Comparison of ENCODE assay signal across 19 mouse cellular contexts in genomic region chr5:122171058-122171457, GRCm38 (mm10). TPM values are rescaled to one million over a fixed set of nuclear protein-coding genes. Genes with fewer than 3 reads are reported as not detected.
"Had no signal": no experiment of that assay in that cellular context is flagged by ENCODE, and none has a peak within 500 bp of the region (broad histone marks: within the 10 kb centered on the region; RNA-seq: fewer than 3 reads in every experiment).

No protein-coding gene starts in this region.

- ATAC-seq: liver, embryonic 12.5 days; lung, postnatal 0 days; midbrain, embryonic 15.5 days had no signal

- DNase-seq: kidney, adult 11 months; layer of hippocampus, postnatal 36 days; liver; lung, embryonic 14.5 days; retina, postnatal 1 day; right cerebral cortex, postnatal 25 days; spleen, adult 18-20 months; thymus, postnatal 25 days had no signal

- H3K4me2 ChIP-seq: limb, embryonic 12.5 days; liver, embryonic 12.5 days; lung, embryonic 14.5 days; midbrain, embryonic 12.5 days; midbrain, embryonic 15.5 days; neural tube, embryonic 12.5 days; neural tube, embryonic 15.5 days; stomach, embryonic 15.5 days had no signal

- H3K27ac ChIP-seq: left cerebral cortex, adult 2 months; limb, embryonic 12.5 days; liver, embryonic 12.5 days; macrophage; midbrain, embryonic 12.5 days; midbrain, embryonic 15.5 days; neural tube, embryonic 12.5 days; neural tube, embryonic 15.5 days; stomach, embryonic 15.5 days had no signal

- H3K4me3 ChIP-seq: left cerebral cortex, adult 2 months; limb, embryonic 12.5 days; liver, embryonic 12.5 days; midbrain, embryonic 12.5 days; midbrain, embryonic 15.5 days; neural tube, embryonic 12.5 days; neural tube, embryonic 15.5 days; stomach, embryonic 15.5 days had no signal

- H3K9ac ChIP-seq: limb, embryonic 12.5 days; liver, embryonic 12.5 days; lung, embryonic 14.5 days; midbrain, embryonic 12.5 days; midbrain, embryonic 15.5 days; neural tube, embryonic 12.5 days; neural tube, embryonic 15.5 days; stomach, embryonic 15.5 days had no signal

- H3K27me3 ChIP-seq: limb, embryonic 12.5 days; liver, embryonic 12.5 days; midbrain, embryonic 12.5 days; midbrain, embryonic 15.5 days; neural tube, embryonic 12.5 days; neural tube, embryonic 15.5 days; stomach, embryonic 15.5 days had no signal

- H3K9me3 ChIP-seq: limb, embryonic 12.5 days; liver, embryonic 12.5 days; midbrain, embryonic 12.5 days; midbrain, embryonic 15.5 days; neural tube, embryonic 12.5 days; neural tube, embryonic 15.5 days; stomach, embryonic 15.5 days had no signal

RNA-seq across cellular contexts. Expression of gene Ccdc63, which starts 30.4 kb away (rescaled TPM):
- polyA plus RNA-seq: limb, embryonic 12.5 days; liver, embryonic 12.5 days; liver, embryonic 16.5 days; midbrain, embryonic 12.5 days; midbrain, embryonic 15.5 days; neural tube, embryonic 12.5 days; stomach, embryonic 15.5 days had no signal
